Mouse (Mus musculus) liver, embryonic 14.5 days (tissue): ENCODE results near the gene Aldh3b1.

Experiments
- CTCF ChIP-seq: IDR thresholded peaks from 2 replicates; pipeline ENCODE4 v1.5.1; 2016; ENCODE audit warnings: antibody characterized with exemption, low read depth, control low read depth
- EP300 ChIP-seq: IDR thresholded peaks from 2 replicates; pipeline ENCODE4 v1.6.1; 2016; ENCODE audit warnings: antibody characterized with exemption, low read depth

DNA sequence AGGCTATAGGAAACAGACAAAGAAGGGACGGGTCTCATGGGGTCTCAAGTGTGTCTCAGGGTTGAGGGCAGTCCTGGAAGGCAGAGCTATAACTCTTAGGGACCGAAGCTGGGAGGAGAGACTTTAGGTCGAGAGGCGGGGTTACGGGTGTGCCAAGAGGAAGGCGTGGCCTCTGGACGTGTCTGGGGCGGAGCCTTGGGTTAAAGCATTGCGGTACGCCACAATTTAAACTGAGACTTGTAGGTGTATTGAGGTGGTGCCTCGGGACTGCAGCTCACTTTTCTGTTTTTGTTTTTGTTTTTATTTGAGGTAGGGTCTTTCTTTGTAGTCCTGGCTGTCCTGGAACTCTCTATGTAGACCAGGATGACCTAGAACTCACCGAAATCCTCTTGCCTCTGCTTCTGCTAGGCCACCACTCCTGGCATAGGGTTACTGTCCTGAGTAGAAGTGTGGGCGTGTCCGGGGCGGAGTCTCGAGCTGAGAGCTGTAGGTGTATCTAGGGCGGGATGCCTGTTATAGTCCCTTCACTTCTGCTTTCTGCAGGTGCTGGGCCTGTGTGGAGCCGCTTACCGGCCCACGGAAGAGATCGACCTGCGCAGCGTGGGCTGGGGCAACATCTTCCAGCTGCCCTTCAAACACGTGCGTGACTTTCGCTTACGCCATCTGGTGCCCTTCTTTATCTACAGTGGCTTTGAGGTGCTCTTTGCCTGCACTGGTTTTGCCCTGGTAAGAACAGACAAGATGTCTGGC lies 13.6 kb upstream of the Aldh3b1 start:
- TF ChIP-seq EP300 (no peak), CTCF (no peak)
